Mouse (Mus musculus): Measurements from ENCODE around the gene Rab6b.

- TF ChIP-seq CTCF (IDR thresholded peaks at IDR 0.05; ENCODE audit: borderline replicate concordance, insufficient read depth, low read depth, low read length) (no peak), POLR2A (IDR thresholded peaks at IDR 0.05; ENCODE audit: borderline replicate concordance, insufficient read depth, low read length) (no peak)
Observed at GRCm38 (mm10) chr9:103119781-103120180, 8.2 kb downstream of the Rab6b start.
